Mouse (Mus musculus) lung, postnatal 0 days (tissue): ENCODE measurements at regions not wholly inside any gene's neighbourhood (a gene's known extent, or its start where the extent isn't known, plus 50 kb on each side); places are given as distances from the start of the nearest gene placed in this dataset.

Source experiments
- CTCF ChIP-seq: IDR thresholded peaks from 2 replicates; pipeline ENCODE4 v1.5.1; 2016; ENCODE audit warnings: antibody characterized with exemption, mild to moderate bottlenecking
- EP300 ChIP-seq: IDR thresholded peaks from 2 replicates; pipeline ENCODE4 v1.6.1; 2016; ENCODE audit warnings: antibody characterized with exemption, mild to moderate bottlenecking, control low read depth

- TF ChIP-seq CTCF = no peak
- TF ChIP-seq EP300 = no peak
These were observed 91.2 kb upstream of the Paqr3 start for GRCm38 (mm10) chr5:97202557-97202956.
